Mouse (Mus musculus): ENCODE results near the gene Glrb. TPM values are rescaled to one million over a fixed set of nuclear protein-coding genes. Genes with fewer than 3 reads are reported as not detected.

Glrb gene
- polyA plus RNA-seq, 1 experiment from 2014 or later = 3.7 TPM

- no peak for ATAC-seq (ENCODE audit: borderline replicate concordance, extremely low read depth, low FRiP score, low TSS enrichment)
- Histone ChIP-seq H3K4me2 (no peak overlapping the region), H3K27ac (no peak overlapping the region), H3K9me3 (no peaks in the 10 kb centered on the region), H3K9ac (no peak overlapping the region), H3K4me3 (no peak overlapping the region), H3K27me3 (no peaks in the 10 kb centered on the region), H3K36me3 (no peaks in the 10 kb centered on the region), H3K4me1 (no peaks in the 10 kb centered on the region)
Observed at GRCm38 (mm10) chr3:80813734-80814133, 99.7 kb downstream of the Glrb start.

- ATAC-seq (ENCODE audit: borderline replicate concordance, extremely low read depth, low FRiP score, low TSS enrichment) = no peak
Observed at GRCm38 (mm10) chr3:80812237-80812636, 101.2 kb downstream of the Glrb start.

GRCm38 (mm10) chr3:80805327-80805726 is 108.1 kb downstream of the Glrb start:
- ATAC-seq (ENCODE audit: borderline replicate concordance, extremely low read depth, low FRiP score, low TSS enrichment) = no peak
- no peaks in the 10 kb centered on the region for H3K9me3 ChIP-seq
- no peaks in the 10 kb centered on the region for H3K36me3 ChIP-seq
- no peak overlapping the region for H3K4me3 ChIP-seq
- peaks cover 11% of the 10 kb centered on the region for H3K4me1 ChIP-seq
- WGBS = 11% methylated on average over 1 of the region's 1 CpGs
- H3K9ac ChIP-seq = no peak overlapping the region
- no peak overlapping the region for H3K27ac ChIP-seq
- H3K27me3 ChIP-seq = peaks cover 24% of the 10 kb centered on the region
- H3K4me2 ChIP-seq = no peak overlapping the region

More at GRCm38 (mm10) chr3:80812237-80812636, 101.2 kb downstream of the Glrb start:
- 70% methylated on average over 3 of the region's 3 CpGs for WGBS
- H3K36me3 ChIP-seq = no peaks in the 10 kb centered on the region
- no peak overlapping the region for H3K27ac ChIP-seq
- H3K9ac ChIP-seq = no peak overlapping the region
- no peaks in the 10 kb centered on the region for H3K9me3 ChIP-seq
- no peak overlapping the region for H3K4me2 ChIP-seq
- H3K4me1 ChIP-seq = no peaks in the 10 kb centered on the region
- H3K4me3 ChIP-seq = no peak overlapping the region
- H3K27me3 ChIP-seq = no peaks in the 10 kb centered on the region

- ATAC-seq (ENCODE audit: borderline replicate concordance, extremely low read depth, low FRiP score, low TSS enrichment) = no peak
- Histone ChIP-seq H3K27ac (no peak overlapping the region), H3K9me3 (no peaks in the 10 kb centered on the region), H3K36me3 (no peaks in the 10 kb centered on the region), H3K9ac (no peak overlapping the region), H3K4me2 (no peak overlapping the region), H3K27me3 (peaks cover 28% of the 10 kb centered on the region), H3K4me1 (peaks cover 11% of the 10 kb centered on the region), H3K4me3 (no peak overlapping the region)
- WGBS = 58% methylated on average over 1 of the region's 1 CpGs
Observed at GRCm38 (mm10) chr3:80803811-80804210, 109.6 kb downstream of the Glrb start.

GRCm38 (mm10) chr3:80803211-80803610 is 110.2 kb downstream of the Glrb start:
- no peak overlapping the region for H3K4me3 ChIP-seq
- H3K27me3 ChIP-seq = peaks cover 28% of the 10 kb centered on the region
- H3K27ac ChIP-seq = no peak overlapping the region
- H3K4me1 ChIP-seq = peaks cover 11% of the 10 kb centered on the region
- ATAC-seq (ENCODE audit: borderline replicate concordance, extremely low read depth, low FRiP score, low TSS enrichment) = no peak
- H3K9ac ChIP-seq = no peak overlapping the region
- H3K4me2 ChIP-seq = 0 out of 2 replicates have a peak overlapping the region, but pooled peaks have one; percentile 76
- H3K9me3 ChIP-seq = no peaks in the 10 kb centered on the region
- no peaks in the 10 kb centered on the region for H3K36me3 ChIP-seq
- WGBS = 62% methylated on average over 8 of the region's 8 CpGs

- H3K9me3 ChIP-seq = no peaks in the 10 kb centered on the region
- H3K36me3 ChIP-seq = no peaks in the 10 kb centered on the region
- peaks cover 28% of the 10 kb centered on the region for H3K27me3 ChIP-seq
- H3K9ac ChIP-seq = no peak within 1 kb of the TSS
- H3K4me1 ChIP-seq = peaks cover 11% of the 10 kb centered on the region
- no peak within 1 kb of the TSS for H3K27ac ChIP-seq
- H3K4me3 ChIP-seq = peak within 1 kb of the TSS; percentile 33
- peak; percentile 90 for ATAC-seq (ENCODE audit: borderline replicate concordance, extremely low read depth, low FRiP score, low TSS enrichment)
- 0% methylated on average over 34 of the region's 35 CpGs for WGBS
- H3K4me2 ChIP-seq = peak within 1 kb of the TSS; percentile 76
Observed at GRCm38 (mm10) chr3:80802596-80803081, 110.8 kb downstream of the Glrb start, which contains the start of gene Gria2. Gene Gria2 (minus strand): TSS chr3:80802835.

- H3K4me1 ChIP-seq = peaks cover 11% of the 10 kb centered on the region
- no peak overlapping the region for H3K4me3 ChIP-seq
- no peak for ATAC-seq (ENCODE audit: borderline replicate concordance, extremely low read depth, low FRiP score, low TSS enrichment)
Observed at GRCm38 (mm10) chr3:80801827-80802310, 111.6 kb downstream of the Glrb start.

GRCm38 (mm10) chr3:80800995-80801826 is 112.2 kb downstream of the Glrb start:
- H3K9ac ChIP-seq = no peak overlapping the region
- H3K27me3 ChIP-seq = peaks cover 28% of the 10 kb centered on the region
- H3K9me3 ChIP-seq = no peaks in the 10 kb centered on the region
- H3K36me3 ChIP-seq = no peaks in the 10 kb centered on the region
- no peak overlapping the region for H3K27ac ChIP-seq
- WGBS = 9% methylated on average over 33 of the region's 33 CpGs
- peak overlapping the region; percentile 55 for H3K4me2 ChIP-seq
- H3K4me3 ChIP-seq = peak overlapping the region; percentile 24
- H3K4me1 ChIP-seq = peaks cover 11% of the 10 kb centered on the region
- ATAC-seq (ENCODE audit: borderline replicate concordance, extremely low read depth, low FRiP score, low TSS enrichment) = peak; percentile 57; the same call in 1 of the 2 replicates

More at GRCm38 (mm10) chr3:80801827-80802310, 111.6 kb downstream of the Glrb start:
- WGBS = 22% methylated on average over 6 of the region's 6 CpGs
- no peak overlapping the region for H3K4me2 ChIP-seq
- H3K9me3 ChIP-seq = no peaks in the 10 kb centered on the region
- peaks cover 28% of the 10 kb centered on the region for H3K27me3 ChIP-seq
- no peaks in the 10 kb centered on the region for H3K36me3 ChIP-seq
- no peak overlapping the region for H3K27ac ChIP-seq
- H3K9ac ChIP-seq = no peak overlapping the region

GRCm38 (mm10) chr3:80800299-80800994 is 113.0 kb downstream of the Glrb start:
- H3K36me3 ChIP-seq = no peaks in the 10 kb centered on the region
- 2% methylated on average over 29 of the region's 29 CpGs for WGBS
- H3K4me2 ChIP-seq = peak overlapping the region; percentile 55
- no peaks in the 10 kb centered on the region for H3K9me3 ChIP-seq
- peaks cover 28% of the 10 kb centered on the region for H3K27me3 ChIP-seq
- no peak overlapping the region for H3K9ac ChIP-seq
- peaks cover 11% of the 10 kb centered on the region for H3K4me1 ChIP-seq
- peak overlapping the region; percentile 24 for H3K4me3 ChIP-seq
- ATAC-seq (ENCODE audit: borderline replicate concordance, extremely low read depth, low FRiP score, low TSS enrichment) = peak; percentile 49; the same call in 1 of the 2 replicates
- H3K27ac ChIP-seq = no peak overlapping the region

GRCm38 (mm10) chr3:80797935-80798334 is 115.5 kb downstream of the Glrb start:
- no peak overlapping the region for H3K9ac ChIP-seq
- no peak overlapping the region for H3K4me2 ChIP-seq
- peaks cover 28% of the 10 kb centered on the region for H3K27me3 ChIP-seq
- ATAC-seq (ENCODE audit: borderline replicate concordance, extremely low read depth, low FRiP score, low TSS enrichment) = no peak
- peaks cover 11% of the 10 kb centered on the region for H3K4me1 ChIP-seq
- no peaks in the 10 kb centered on the region for H3K36me3 ChIP-seq
- 67% methylated on average over 1 of the region's 1 CpGs for WGBS
- H3K4me3 ChIP-seq = no peak overlapping the region
- H3K9me3 ChIP-seq = no peaks in the 10 kb centered on the region
- H3K27ac ChIP-seq = no peak overlapping the region

- ATAC-seq (ENCODE audit: borderline replicate concordance, extremely low read depth, low FRiP score, low TSS enrichment) = no peak
- H3K9me3 ChIP-seq = no peaks in the 10 kb centered on the region
- no peaks in the 10 kb centered on the region for H3K36me3 ChIP-seq
- no peak overlapping the region for H3K4me2 ChIP-seq
- no peak overlapping the region for H3K27ac ChIP-seq
- peaks cover 18% of the 10 kb centered on the region for H3K27me3 ChIP-seq
- H3K4me3 ChIP-seq = no peak overlapping the region
- peaks cover 7% of the 10 kb centered on the region for H3K4me1 ChIP-seq
- no peak overlapping the region for H3K9ac ChIP-seq
Observed at GRCm38 (mm10) chr3:80796764-80797163, 116.7 kb downstream of the Glrb start.

- Histone ChIP-seq H3K4me3 (no peak overlapping the region), H3K27me3 (peaks cover 3% of the 10 kb centered on the region; the same call in 1 of the 2 replicates), H3K9me3 (no peaks in the 10 kb centered on the region), H3K36me3 (no peaks in the 10 kb centered on the region), H3K4me1 (no peaks in the 10 kb centered on the region), H3K9ac (no peak overlapping the region), H3K27ac (no peak overlapping the region), H3K4me2 (no peak overlapping the region)
- ATAC-seq (ENCODE audit: borderline replicate concordance, extremely low read depth, low FRiP score, low TSS enrichment) = no peak
- WGBS = 70% methylated on average over 2 of the region's 2 CpGs
Observed at GRCm38 (mm10) chr3:80795284-80795683, 118.2 kb downstream of the Glrb start.

All from lung, embryonic 15.5 days (tissue).